Mouse (Mus musculus): ENCODE measurements around the gene Cap2.

Cap2 gene

DNA sequence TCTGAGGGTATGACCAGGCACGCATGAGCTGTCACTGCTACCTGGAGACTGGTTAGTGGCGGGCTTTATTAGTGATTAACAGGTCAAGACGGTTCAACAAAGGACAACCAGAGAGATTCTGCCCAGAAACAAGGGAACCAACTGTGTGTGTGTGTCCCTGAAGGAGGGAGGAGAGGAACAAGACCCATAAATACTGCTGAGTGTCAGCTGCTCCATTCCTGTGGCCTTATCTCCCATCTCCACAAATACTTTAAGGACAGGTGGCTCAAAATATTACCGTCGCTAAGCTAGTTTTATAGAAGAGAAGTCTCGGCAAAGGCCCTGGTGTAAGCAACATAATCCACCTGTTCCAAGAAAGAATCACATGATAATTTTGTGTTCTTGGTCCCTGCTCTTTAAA lies 127.7 kb downstream of the Cap2 start:
- DNase-seq (ENCODE audit: low read depth, low spot score): no peak

DNA sequence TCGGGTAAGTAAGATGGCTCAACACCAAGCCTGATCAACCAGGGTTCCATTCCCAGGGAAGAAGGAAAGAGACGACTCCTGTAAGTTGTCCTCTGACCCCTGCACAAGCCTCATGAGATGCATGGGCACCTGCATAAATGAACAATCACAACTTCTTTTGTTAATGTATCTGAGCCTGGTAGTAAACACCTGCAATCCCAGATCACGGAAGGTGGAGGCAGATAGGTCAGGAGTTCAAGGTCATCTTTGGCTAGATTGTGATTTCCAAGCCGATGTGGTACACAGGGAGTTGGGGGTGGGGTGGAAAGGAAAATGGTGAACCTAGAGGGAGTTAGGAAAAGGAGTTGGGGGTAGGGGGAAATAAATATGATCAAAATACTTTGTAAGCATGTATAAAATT lies 131.1 kb downstream of the Cap2 start:
- peak; percentile 43 for DNase-seq (ENCODE audit: low read depth, low spot score)

DNA sequence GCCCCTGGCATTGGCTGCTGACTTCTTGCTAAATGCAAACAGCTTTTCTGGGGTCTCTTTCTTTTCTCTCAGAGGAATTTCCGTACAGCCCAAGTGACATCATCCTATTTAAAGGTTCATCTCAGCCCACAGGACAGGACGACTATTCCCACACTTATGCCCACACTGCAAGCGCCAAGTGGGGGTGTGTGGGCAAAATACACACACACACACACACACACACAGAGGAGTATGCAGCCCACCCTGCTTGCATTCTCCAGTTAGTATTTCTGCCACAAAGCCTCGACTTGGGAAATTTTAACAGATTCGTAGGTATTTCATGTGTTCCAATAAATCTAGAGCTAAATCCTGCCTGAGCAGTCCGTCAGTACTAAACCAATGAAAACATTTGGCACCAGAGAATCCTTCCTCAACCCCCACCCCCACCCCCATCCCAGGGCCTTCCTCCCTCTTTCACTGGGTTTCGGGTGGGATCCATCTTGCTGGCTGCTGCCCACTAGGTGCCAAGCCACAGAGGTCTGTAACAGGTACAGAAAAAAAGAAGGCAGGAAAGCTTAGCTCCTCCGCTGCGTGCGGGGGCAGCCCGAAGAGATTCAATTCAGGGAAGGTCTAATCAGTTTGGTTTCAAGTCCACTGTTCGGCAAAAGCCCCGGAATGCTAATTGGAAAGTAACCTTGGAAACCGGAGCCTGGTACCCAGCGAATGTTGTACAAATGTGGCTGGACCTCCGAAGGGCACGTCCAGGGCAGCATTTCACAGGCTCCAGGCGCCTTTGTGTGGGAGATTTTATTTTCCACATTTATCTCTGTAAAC lies 131.9 kb downstream of the Cap2 start:
- DNase-seq (ENCODE audit: low read depth, low spot score): no peak

- no peak for DNase-seq (ENCODE audit: low read depth, low spot score)
Measured at GRCm38 (mm10) chr13:46634133-46634488, 132.5 kb downstream of the Cap2 start.

DNA sequence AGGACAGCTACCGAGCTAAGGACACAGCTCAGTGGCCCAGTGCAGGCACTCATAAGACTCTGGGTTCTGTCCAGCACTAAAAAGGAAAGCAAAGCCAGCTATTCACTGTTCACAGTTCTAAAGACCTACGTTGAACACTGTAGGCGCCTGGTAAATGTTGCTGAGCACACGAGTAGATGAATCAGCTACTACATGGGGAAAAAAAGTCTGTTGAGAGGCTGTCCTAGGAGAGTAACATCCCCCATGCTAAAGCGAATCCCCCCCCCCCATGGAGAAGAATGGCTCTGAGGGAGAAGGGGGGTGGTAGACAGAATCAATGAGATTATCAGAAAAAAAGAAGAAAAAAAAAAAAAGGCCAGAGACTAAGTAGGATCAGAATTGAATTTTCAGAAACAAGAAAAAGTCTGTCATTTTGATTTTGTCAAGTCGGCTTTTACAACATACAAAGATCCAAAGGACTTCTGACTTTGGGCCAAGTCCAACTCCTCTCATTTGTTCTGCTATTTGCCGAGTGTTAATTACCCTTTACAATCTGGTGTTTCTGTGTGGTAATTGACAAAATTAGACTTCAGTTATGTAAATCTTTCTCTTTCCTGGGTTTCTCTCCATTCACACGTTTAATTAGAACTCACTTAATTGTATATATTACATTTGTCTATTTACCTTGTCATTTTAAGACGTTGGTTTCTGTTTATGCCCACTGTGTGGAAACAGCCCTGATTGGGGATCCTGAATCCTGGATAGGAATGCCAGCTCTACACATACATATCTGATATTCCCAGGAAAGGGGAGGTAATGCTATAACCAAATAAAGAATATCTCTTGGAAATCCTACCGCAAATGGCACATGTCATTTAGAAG lies 139.2 kb downstream of the Cap2 start:
- no peak for DNase-seq (ENCODE audit: low read depth, low spot score)

- peak; percentile 67 for DNase-seq (ENCODE audit: low read depth, low spot score)
Measured at GRCm38 (mm10) chr13:46642318-46642717, 140.7 kb downstream of the Cap2 start.

DNA sequence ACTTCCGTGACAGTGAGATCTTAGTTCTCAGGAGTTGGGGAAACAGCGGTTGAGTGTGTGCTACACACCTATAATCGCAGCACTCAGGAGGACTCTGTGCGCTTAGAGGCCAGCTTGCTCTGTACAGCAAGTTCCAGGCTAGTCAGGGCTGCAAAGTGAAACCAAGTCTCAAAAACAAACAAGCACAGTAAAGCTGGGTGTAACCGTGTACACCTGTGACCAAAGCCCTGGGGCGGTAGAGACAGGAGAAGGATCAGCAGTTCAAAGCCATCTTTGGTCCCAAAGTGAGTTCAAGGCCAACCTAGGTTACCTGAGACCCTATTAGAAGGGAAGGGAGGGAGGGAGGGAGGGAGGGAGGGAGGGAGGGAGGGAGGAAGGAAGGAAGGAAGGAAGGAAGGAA lies 142.5 kb downstream of the Cap2 start:
- peak; percentile 61 for DNase-seq (ENCODE audit: low read depth, low spot score)

- peak; percentile 72 for DNase-seq (ENCODE audit: low read depth, low spot score)
Measured at GRCm38 (mm10) chr13:46645476-46645875, 143.8 kb downstream of the Cap2 start.

DNA sequence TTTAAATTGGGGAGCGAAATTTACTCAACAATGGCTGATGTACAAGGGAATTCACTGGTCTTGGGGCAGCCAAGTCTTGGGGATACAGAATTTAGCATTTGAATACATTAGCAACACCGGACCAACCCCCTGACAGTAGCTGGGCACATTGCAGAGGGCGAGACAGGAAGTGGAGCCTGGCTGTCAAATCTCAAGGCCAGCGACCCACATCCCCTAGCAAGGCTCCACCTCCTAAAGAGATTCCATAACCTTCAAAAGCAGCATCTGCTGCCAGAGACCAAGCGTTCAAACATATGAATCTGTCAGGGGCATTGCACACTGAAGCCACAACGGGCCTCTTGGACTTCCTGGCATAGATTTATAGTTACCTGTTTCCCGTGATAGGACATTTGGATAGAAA lies 150.2 kb downstream of the Cap2 start:
- no peak for DNase-seq (ENCODE audit: low read depth, low spot score)

DNA sequence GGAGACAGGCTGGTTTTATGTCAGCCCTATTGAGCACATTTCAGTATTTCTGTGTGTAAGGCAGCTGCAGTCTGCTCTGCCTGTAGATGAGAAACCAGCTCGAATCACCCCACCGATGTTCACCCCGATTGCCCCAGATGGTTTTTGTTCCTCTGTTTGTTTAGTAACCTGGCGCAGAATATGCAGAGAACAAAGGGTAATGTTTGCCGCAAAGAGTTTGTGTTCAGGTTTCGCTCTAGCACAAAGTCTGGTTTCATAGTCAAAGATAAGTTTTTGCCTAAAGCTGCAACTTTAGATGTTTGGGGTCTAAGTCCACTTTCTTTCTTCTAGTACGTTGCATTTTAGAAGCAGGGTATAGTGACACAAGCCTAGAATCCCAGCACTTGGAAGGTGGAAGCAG lies 151.0 kb downstream of the Cap2 start:
- DNase-seq (ENCODE audit: low read depth, low spot score): no peak

GRCm38 (mm10) chr13:46653671-46654070 lies 152.0 kb downstream of the Cap2 start:
- no peak for DNase-seq (ENCODE audit: low read depth, low spot score)

GRCm38 (mm10) chr13:46654566-46654965 lies 152.9 kb downstream of the Cap2 start:
- no peak for DNase-seq (ENCODE audit: low read depth, low spot score)

DNA sequence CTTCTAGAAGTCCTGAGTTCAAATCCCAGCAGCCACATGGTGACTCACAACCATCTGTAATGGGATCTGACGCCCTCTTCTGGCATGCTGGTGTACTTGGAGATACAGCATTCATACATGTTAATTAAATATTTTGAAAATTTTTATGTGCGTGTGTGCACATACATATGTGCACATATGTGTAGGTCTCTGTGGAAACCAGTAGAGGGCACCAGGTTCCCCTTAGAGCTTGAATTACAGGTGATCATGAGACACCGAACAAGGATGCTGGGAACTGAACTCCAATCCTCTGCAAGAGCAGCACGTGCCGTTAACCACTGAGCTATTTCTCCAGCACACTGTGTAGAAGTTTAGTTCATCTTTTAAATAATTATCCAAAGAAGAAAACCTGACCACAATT lies 157.6 kb downstream of the Cap2 start:
- peak; percentile 66 for DNase-seq (ENCODE audit: low read depth, low spot score)

DNA sequence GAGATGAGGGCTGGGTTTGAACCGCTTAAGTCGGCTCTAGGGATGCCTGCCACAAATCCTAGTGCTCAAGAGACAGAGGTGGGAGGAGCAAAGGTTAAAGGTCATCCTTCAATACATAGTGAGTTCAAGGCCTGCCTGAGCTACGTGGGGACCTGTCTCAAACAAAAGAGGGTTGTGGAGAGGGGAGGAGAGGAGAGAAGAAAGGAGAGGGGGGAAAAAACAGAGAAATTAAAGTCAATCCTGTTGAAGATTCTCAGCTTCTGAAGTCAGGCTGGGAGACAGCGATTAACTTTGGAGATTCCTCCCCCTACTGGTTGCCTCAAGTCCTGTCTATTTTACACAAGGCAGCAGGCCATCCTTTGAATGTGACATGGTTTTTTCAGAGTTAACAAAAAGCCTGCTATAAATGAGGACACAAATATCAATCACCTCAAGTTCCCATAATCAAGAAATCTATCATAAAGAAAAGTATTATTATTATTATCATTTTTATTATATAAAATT lies 161.9 kb downstream of the Cap2 start:
- DNase-seq (ENCODE audit: low read depth, low spot score): peak; percentile 69

DNA sequence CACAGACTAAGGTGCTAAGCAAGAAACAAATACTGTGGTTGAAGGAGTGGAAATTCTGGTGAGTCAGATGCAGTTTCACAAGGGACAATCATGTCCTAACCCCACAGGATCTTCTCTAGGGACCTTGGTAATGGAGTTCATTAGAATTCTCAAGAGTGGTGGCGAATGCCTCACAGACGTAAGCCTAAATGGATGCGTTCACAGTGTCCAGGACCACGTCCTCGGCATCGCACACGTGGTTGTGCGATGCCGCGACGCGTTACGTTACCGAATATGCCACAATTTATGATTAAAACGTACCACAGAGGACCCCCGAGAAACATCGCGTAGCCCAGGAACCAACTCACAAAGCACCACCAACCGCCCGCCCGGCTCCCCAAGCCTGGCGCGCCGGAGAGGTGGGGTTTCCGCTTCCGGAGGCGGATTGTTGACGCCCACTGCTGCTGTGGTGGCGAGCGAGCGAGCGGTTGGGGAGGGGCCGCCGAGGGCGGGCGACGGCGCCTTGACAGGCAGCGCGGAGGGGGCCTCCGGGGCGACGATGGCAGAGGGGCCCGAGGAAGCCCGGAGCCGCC lies 167.5 kb downstream of the Cap2 start, which contains the start of gene Fam8a1:
TSS of gene Fam8a1 (plus strand) at position 475 of the 572 bp plus-strand sequence.
- peak; percentile 95 for DNase-seq (ENCODE audit: low read depth, low spot score)

DNA sequence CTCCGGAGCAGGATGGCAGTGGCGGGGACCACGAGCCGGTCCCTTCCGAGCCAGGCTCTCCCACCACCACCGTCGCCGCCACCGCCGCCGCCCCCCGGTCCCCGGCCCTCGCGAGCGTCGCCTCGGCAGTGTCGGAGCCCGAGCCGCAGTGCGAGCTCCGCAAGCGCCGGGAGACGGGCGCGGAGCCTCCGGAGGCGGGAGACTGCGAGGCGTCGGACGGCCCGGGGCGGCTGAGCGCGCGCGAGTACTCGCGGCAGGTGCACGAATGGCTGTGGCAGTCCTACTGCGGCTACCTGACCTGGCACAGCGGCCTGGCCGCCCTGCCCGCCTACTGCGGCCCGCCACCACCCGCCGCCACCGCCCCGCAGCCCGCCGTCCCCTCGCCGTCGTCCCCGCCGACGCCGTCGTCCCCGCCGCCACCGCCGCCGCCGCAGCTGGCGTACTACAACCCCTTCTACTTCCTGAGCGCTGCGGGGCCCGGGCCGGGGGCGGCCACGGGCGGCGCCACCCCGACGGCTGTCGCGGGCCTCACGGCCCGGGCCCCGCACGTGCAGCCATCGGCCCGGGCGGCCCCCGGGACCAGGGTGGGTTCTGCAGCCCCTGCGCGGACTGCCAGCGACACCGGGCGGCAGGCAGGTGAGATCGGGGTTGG lies 168.1 kb downstream of the Cap2 start:
- DNase-seq (ENCODE audit: low read depth, low spot score): peak; percentile 34

GRCm38 (mm10) chr13:46670514-46670913 lies 168.9 kb downstream of the Cap2 start:
- DNase-seq (ENCODE audit: low read depth, low spot score): no peak

DNA sequence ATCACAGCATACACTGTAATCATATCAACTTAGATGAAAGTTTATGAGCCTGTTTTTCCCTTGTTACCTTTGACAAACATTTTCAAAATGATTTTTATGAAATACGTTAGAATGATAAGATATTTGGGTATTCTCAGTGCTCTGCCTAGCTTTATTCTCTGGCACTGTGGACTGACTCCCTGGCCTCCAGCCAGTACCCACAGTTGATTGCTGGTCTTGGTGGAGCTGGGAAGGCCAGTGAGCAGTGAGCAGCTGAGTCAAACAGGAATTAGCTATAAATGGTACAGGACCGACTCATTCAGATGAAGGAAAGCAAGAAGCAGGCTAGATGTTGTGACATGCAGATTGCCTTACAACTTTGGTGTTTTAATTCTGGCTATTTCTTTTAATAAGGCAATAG lies 173.0 kb downstream of the Cap2 start:
- DNase-seq (ENCODE audit: low read depth, low spot score): no peak

DNA sequence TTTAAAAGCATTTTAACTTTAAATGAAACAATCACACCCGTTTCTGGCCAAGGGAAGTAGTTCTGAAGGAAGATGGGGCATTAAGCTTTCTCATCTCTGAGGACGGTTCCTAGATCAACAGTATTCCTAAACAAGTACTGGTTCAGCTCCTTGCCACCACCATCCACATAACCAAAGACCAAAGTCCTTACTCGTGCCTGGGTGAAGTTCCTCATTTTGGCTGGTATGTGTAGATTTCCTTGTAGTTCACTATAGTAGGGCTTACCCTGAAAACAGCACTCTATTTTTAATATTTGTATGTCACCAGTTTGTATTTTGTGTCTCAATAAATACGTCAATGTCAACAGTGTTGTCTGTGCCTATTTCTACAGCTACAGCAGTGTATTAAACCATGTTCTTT lies 176.1 kb downstream of the Cap2 start:
- no peak for DNase-seq (ENCODE audit: low read depth, low spot score)

- no peak for DNase-seq (ENCODE audit: low read depth, low spot score)
Measured at GRCm38 (mm10) chr13:46682921-46683320, 181.3 kb downstream of the Cap2 start.

DNA sequence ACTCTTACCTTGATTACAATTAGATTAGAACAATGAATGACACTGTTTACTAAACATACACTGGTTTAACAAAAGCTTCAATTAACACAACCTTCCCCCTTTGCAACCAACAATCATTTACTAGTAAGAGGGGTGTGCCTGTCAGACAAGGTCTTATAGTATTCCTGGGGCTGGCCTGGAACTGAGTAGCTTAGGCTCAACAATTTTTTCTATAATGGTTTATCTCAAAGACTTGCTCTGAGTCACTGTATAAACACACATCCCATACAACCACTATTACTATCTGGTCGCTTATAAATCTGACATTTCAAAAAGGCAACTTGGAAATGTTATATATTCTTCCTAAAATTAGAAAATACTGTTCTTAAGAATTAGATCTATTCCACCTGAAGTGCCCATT lies 181.7 kb downstream of the Cap2 start:
- DNase-seq (ENCODE audit: low read depth, low spot score): no peak

Measured in ZHBTc4 (cell line).